Mouse (Mus musculus): Measurements from ENCODE around the gene Srp9.

DNA sequence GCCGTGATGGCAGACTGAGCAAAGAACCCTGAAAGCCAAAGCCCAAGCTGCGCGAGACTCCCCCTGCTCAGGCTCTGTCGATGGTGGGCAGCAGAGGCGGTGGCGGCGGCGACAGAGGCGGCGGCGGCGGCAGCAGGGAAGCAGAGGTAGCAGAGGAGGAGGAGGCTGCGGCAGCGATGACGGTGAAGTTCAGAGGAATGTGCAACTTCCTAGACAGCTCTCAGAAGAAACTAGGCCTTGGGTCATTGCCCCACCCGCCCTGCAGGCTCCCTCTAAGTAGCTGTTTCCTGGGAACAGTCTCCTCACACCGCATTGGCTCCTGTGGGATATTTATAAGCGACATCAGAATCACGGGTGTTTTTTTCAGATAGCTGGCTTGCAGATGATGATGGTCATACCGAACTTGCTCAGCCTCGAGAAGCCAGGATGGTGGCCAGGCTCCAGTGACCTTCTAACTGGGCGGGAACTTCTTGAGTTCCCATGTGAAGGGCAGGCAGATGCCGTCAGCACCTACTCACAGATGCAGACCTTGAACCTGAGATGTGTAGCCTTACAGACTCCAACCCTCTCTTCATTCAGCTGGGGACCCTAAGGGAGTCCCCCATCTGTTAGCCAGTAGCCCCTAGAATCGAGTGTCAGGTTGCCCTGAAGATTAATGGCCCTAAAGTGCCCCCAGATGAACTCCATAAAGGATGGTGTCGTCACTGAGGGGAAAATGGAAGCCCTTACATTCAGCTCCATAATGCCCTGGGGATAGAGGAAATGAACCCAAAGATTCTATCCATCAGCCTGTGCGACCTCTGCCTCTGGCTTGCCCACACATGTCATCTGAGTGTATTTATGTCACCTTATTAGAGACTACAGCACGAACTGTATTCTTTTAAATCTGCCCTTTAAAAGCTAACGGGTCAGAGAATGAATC is 12.9 kb downstream of the Srp9 start:
- TF ChIP-seq MAX (IDR thresholded peaks at IDR 0.05; ENCODE audit: low read depth): no peak
- no peak for TF ChIP-seq MYOD1 (IDR thresholded peaks at IDR 0.05; ENCODE audit: control insufficient read depth in 1 of 3, insufficient read length in 2 of 3, low read depth in 2 of 3)
- no peak for TF ChIP-seq TCF12 (IDR thresholded peaks at IDR 0.05; ENCODE audit: insufficient read depth, poor library complexity, severe bottlenecking)
- TF ChIP-seq POLR2A (IDR thresholded peaks at IDR 0.05; ENCODE audit: insufficient read length, low read depth): no peak
- no peak for TF ChIP-seq MYOG (IDR thresholded peaks at IDR 0.05; ENCODE audit: control insufficient read depth in 1 of 3, insufficient read depth in 1 of 3, insufficient read length in 2 of 3, low read depth in 2 of 3)
- no peak for TF ChIP-seq TCF3 (IDR thresholded peaks at IDR 0.05; ENCODE audit: insufficient read length, low read depth)
- no peak for TF ChIP-seq POLR2AphosphoS2 (IDR thresholded peaks at IDR 0.05; ENCODE audit: insufficient read length, low read depth)
- TF ChIP-seq USF1 (IDR thresholded peaks at IDR 0.05; ENCODE audit: low read depth): no peak
- TF ChIP-seq SRF (IDR thresholded peaks at IDR 0.05; ENCODE audit: control insufficient read depth, insufficient read length, low read depth): no peak
